Mouse (Mus musculus): ENCODE measurements at regions not wholly inside any gene's neighbourhood (a gene's known extent, or its start where the extent isn't known, plus 50 kb on each side); places are given as distances from the start of the nearest gene placed in this dataset.

GRCm38 (mm10) chr17:7538402-7539087 is 153.3 kb upstream of the Unc93a2 start:
- Histone ChIP-seq H3K36me3 (ENCODE audit: control insufficient read depth, insufficient read depth, low read length) (no peaks in the 10 kb centered on the region), H3K9me3 (ENCODE audit: control insufficient read depth, low read length) (no peaks in the 10 kb centered on the region), H3K9ac (replicated peaks; ENCODE audit: low read length) (no peak overlapping the region), H3K4me1 (ENCODE audit: control insufficient read depth, insufficient read depth, low read length) (no peaks in the 10 kb centered on the region), H3K4me3 (replicated peaks; ENCODE audit: low read depth, low read length) (no peak overlapping the region), H3K27ac (replicated peaks; ENCODE audit: low read depth, low read length) (no peak overlapping the region), H3K27me3 (ENCODE audit: control insufficient read depth, insufficient read depth, low read length) (no peaks in the 10 kb centered on the region), H3K4me2 (ENCODE audit: low read length) (no peak overlapping the region)
- ATAC-seq (ENCODE audit: low FRiP score, low TSS enrichment) (no peak), DNase-seq (no peak)
- 83% methylated on average over 4 of the region's 4 CpGs for WGBS

GRCm38 (mm10) chr17:7537618-7538266 is 152.5 kb upstream of the Unc93a2 start:
- no peaks in the 10 kb centered on the region for H3K27me3 ChIP-seq (ENCODE audit: control insufficient read depth, insufficient read depth, low read length)
- no peak overlapping the region for H3K4me2 ChIP-seq (ENCODE audit: low read length)
- WGBS = 86% methylated on average over 7 of the region's 7 CpGs
- no peaks in the 10 kb centered on the region for H3K4me1 ChIP-seq (ENCODE audit: control insufficient read depth, insufficient read depth, low read length)
- no peak overlapping the region for H3K9ac ChIP-seq (replicated peaks; ENCODE audit: low read length)
- no peaks in the 10 kb centered on the region for H3K36me3 ChIP-seq (ENCODE audit: control insufficient read depth, insufficient read depth, low read length)
- no peak overlapping the region for H3K4me3 ChIP-seq (replicated peaks; ENCODE audit: low read depth, low read length)
- no peak overlapping the region for H3K27ac ChIP-seq (replicated peaks; ENCODE audit: low read depth, low read length)
- no peaks in the 10 kb centered on the region for H3K9me3 ChIP-seq (ENCODE audit: control insufficient read depth, low read length)
- ATAC-seq (ENCODE audit: low FRiP score, low TSS enrichment) (no peak), DNase-seq (no peak)

- Histone ChIP-seq H3K36me3 (ENCODE audit: control insufficient read depth, insufficient read depth, low read length) (no peaks in the 10 kb centered on the region), H3K27ac (replicated peaks; ENCODE audit: low read depth, low read length) (no peak overlapping the region), H3K4me1 (ENCODE audit: control insufficient read depth, insufficient read depth, low read length) (no peaks in the 10 kb centered on the region), H3K4me3 (replicated peaks; ENCODE audit: low read depth, low read length) (no peak overlapping the region), H3K9ac (replicated peaks; ENCODE audit: low read length) (no peak overlapping the region), H3K9me3 (ENCODE audit: control insufficient read depth, low read length) (no peaks in the 10 kb centered on the region), H3K4me2 (ENCODE audit: low read length) (no peak overlapping the region), H3K27me3 (ENCODE audit: control insufficient read depth, insufficient read depth, low read length) (no peaks in the 10 kb centered on the region)
- DNase-seq (no peak), ATAC-seq (ENCODE audit: low FRiP score, low TSS enrichment) (no peak)
- WGBS = 93% methylated on average over 5 of the region's 5 CpGs
Observed at GRCm38 (mm10) chr17:7537210-7537609, 151.9 kb upstream of the Unc93a2 start.

GRCm38 (mm10) chr17:7534386-7535059 is 149.3 kb upstream of the Unc93a2 start:
- Histone ChIP-seq H3K9me3 (ENCODE audit: control insufficient read depth, low read length) (no peaks in the 10 kb centered on the region), H3K4me3 (replicated peaks; ENCODE audit: low read depth, low read length) (no peak overlapping the region), H3K27ac (replicated peaks; ENCODE audit: low read depth, low read length) (no peak overlapping the region), H3K36me3 (ENCODE audit: control insufficient read depth, insufficient read depth, low read length) (no peaks in the 10 kb centered on the region), H3K4me1 (ENCODE audit: control insufficient read depth, insufficient read depth, low read length) (no peaks in the 10 kb centered on the region), H3K27me3 (ENCODE audit: control insufficient read depth, insufficient read depth, low read length) (no peaks in the 10 kb centered on the region), H3K9ac (replicated peaks; ENCODE audit: low read length) (no peak overlapping the region), H3K4me2 (ENCODE audit: low read length) (no peak overlapping the region)
- no peak for ATAC-seq (ENCODE audit: low FRiP score, low TSS enrichment)
- no peak for DNase-seq
- 90% methylated on average over 6 of the region's 6 CpGs for WGBS

- WGBS = 77% methylated on average over 2 of the region's 2 CpGs
- ATAC-seq (ENCODE audit: low FRiP score, low TSS enrichment) (no peak), DNase-seq (no peak)
- no peaks in the 10 kb centered on the region for H3K9me3 ChIP-seq (ENCODE audit: control insufficient read depth, low read length)
- H3K36me3 ChIP-seq (ENCODE audit: control insufficient read depth, insufficient read depth, low read length) = no peaks in the 10 kb centered on the region
- no peaks in the 10 kb centered on the region for H3K4me1 ChIP-seq (ENCODE audit: control insufficient read depth, insufficient read depth, low read length)
- no peak overlapping the region for H3K4me3 ChIP-seq (replicated peaks; ENCODE audit: low read depth, low read length)
- H3K4me2 ChIP-seq (ENCODE audit: low read length) = no peak overlapping the region
- H3K9ac ChIP-seq (replicated peaks; ENCODE audit: low read length) = no peak overlapping the region
- no peaks in the 10 kb centered on the region for H3K27me3 ChIP-seq (ENCODE audit: control insufficient read depth, insufficient read depth, low read length)
- no peak overlapping the region for H3K27ac ChIP-seq (replicated peaks; ENCODE audit: low read depth, low read length)
Observed at GRCm38 (mm10) chr17:7533552-7533951, 148.3 kb upstream of the Unc93a2 start.

GRCm38 (mm10) chr17:7532618-7533017 is 147.4 kb upstream of the Unc93a2 start:
- no peak for DNase-seq
- H3K9me3 ChIP-seq (ENCODE audit: control insufficient read depth, low read length) = no peaks in the 10 kb centered on the region
- 76% methylated on average over 3 of the region's 3 CpGs for WGBS

GRCm38 (mm10) chr17:7529304-7529703 is 144.0 kb upstream of the Unc93a2 start:
- Histone ChIP-seq H3K4me3 (replicated peaks; ENCODE audit: low read depth, low read length) (no peak overlapping the region), H3K4me2 (ENCODE audit: low read length) (no peak overlapping the region), H3K36me3 (ENCODE audit: control insufficient read depth, insufficient read depth, low read length) (no peaks in the 10 kb centered on the region), H3K9ac (replicated peaks; ENCODE audit: low read length) (no peak overlapping the region), H3K27ac (replicated peaks; ENCODE audit: low read depth, low read length) (no peak overlapping the region), H3K4me1 (ENCODE audit: control insufficient read depth, insufficient read depth, low read length) (no peaks in the 10 kb centered on the region), H3K9me3 (ENCODE audit: control insufficient read depth, low read length) (no peaks in the 10 kb centered on the region), H3K27me3 (ENCODE audit: control insufficient read depth, insufficient read depth, low read length) (no peaks in the 10 kb centered on the region)
- peak; percentile 13 for DNase-seq
- WGBS = 35% methylated on average over 5 of the region's 5 CpGs
- no peak for ATAC-seq (ENCODE audit: low FRiP score, low TSS enrichment)

More at GRCm38 (mm10) chr17:7532618-7533017, 147.4 kb upstream of the Unc93a2 start:
- Histone ChIP-seq H3K27me3 (ENCODE audit: control insufficient read depth, insufficient read depth, low read length) (no peaks in the 10 kb centered on the region), H3K4me3 (replicated peaks; ENCODE audit: low read depth, low read length) (no peak overlapping the region), H3K27ac (replicated peaks; ENCODE audit: low read depth, low read length) (no peak overlapping the region), H3K36me3 (ENCODE audit: control insufficient read depth, insufficient read depth, low read length) (no peaks in the 10 kb centered on the region), H3K9ac (replicated peaks; ENCODE audit: low read length) (no peak overlapping the region), H3K4me1 (ENCODE audit: control insufficient read depth, insufficient read depth, low read length) (no peaks in the 10 kb centered on the region), H3K4me2 (ENCODE audit: low read length) (no peak overlapping the region)
- ATAC-seq (ENCODE audit: low FRiP score, low TSS enrichment) = no peak

- no peak overlapping the region for H3K27ac ChIP-seq (replicated peaks; ENCODE audit: low read depth, low read length)
- no peak overlapping the region for H3K4me2 ChIP-seq (ENCODE audit: low read length)
- H3K36me3 ChIP-seq (ENCODE audit: control insufficient read depth, insufficient read depth, low read length) = no peaks in the 10 kb centered on the region
- no peak overlapping the region for H3K4me3 ChIP-seq (replicated peaks; ENCODE audit: low read depth, low read length)
- H3K4me1 ChIP-seq (ENCODE audit: control insufficient read depth, insufficient read depth, low read length) = no peaks in the 10 kb centered on the region
- ATAC-seq (ENCODE audit: low FRiP score, low TSS enrichment) (no peak), DNase-seq (no peak)
- no peaks in the 10 kb centered on the region for H3K9me3 ChIP-seq (ENCODE audit: control insufficient read depth, low read length)
- H3K27me3 ChIP-seq (ENCODE audit: control insufficient read depth, insufficient read depth, low read length) = no peaks in the 10 kb centered on the region
- H3K9ac ChIP-seq (replicated peaks; ENCODE audit: low read length) = no peak overlapping the region
- 90% methylated on average over 3 of the region's 3 CpGs for WGBS
Observed at GRCm38 (mm10) chr17:7527681-7528080, 142.4 kb upstream of the Unc93a2 start.
